Mouse (Mus musculus) kidney, adult 18-20 months (tissue): Measurements from ENCODE around the gene Depdc1b.
A peak's percentile ranks its signal among the peaks of the same experiment; 100 is the strongest.

Experiments used
- DNase-seq: peaks from one replicate; pipeline ENCODE4 v3.0.0; 2021

Depdc1b gene

GRCm38 (mm10) chr13:108319028-108319427 is 2.9 kb downstream of the Depdc1b start:
- no peak for DNase-seq

- no peak for DNase-seq
These were observed 4.1 kb downstream of the Depdc1b start for GRCm38 (mm10) chr13:108320216-108320615.

- DNase-seq = no peak
These were observed 6.3 kb downstream of the Depdc1b start for GRCm38 (mm10) chr13:108322466-108322865.

GRCm38 (mm10) chr13:108323317-108323716 is 7.2 kb downstream of the Depdc1b start:
- no peak for DNase-seq

GRCm38 (mm10) chr13:108323866-108324829 is 8.0 kb downstream of the Depdc1b start:
- peak; percentile 59 for DNase-seq

GRCm38 (mm10) chr13:108325871-108326270 is 9.7 kb downstream of the Depdc1b start:
- peak; percentile 32 for DNase-seq

- DNase-seq = peak; percentile 85
These were observed 10.2 kb downstream of the Depdc1b start for GRCm38 (mm10) chr13:108326351-108326750.

- no peak for DNase-seq
These were observed 10.9 kb downstream of the Depdc1b start for GRCm38 (mm10) chr13:108327047-108327446.

GRCm38 (mm10) chr13:108328406-108329180 is 12.5 kb downstream of the Depdc1b start:
- no peak for DNase-seq

GRCm38 (mm10) chr13:108329693-108330092 is 13.6 kb downstream of the Depdc1b start:
- no peak for DNase-seq

- no peak for DNase-seq
These were observed 19.3 kb downstream of the Depdc1b start for GRCm38 (mm10) chr13:108335257-108336003.

GRCm38 (mm10) chr13:108336192-108336591 is 20.1 kb downstream of the Depdc1b start:
- no peak for DNase-seq

- no peak for DNase-seq
These were observed 21.2 kb downstream of the Depdc1b start for GRCm38 (mm10) chr13:108337340-108337739.

GRCm38 (mm10) chr13:108338076-108338836 is 22.1 kb downstream of the Depdc1b start:
- DNase-seq = peak; percentile 53

- peak; percentile 18 for DNase-seq
These were observed 23.9 kb downstream of the Depdc1b start for GRCm38 (mm10) chr13:108339907-108340596.

GRCm38 (mm10) chr13:108341585-108341984 is 25.5 kb downstream of the Depdc1b start:
- no peak for DNase-seq

- DNase-seq = no peak
These were observed 29.6 kb downstream of the Depdc1b start for GRCm38 (mm10) chr13:108345756-108346155.

- DNase-seq = no peak
These were observed 30.9 kb downstream of the Depdc1b start for GRCm38 (mm10) chr13:108347016-108347415.

GRCm38 (mm10) chr13:108349624-108350023 is 33.5 kb downstream of the Depdc1b start:
- no peak for DNase-seq

- no peak for DNase-seq
These were observed 37.6 kb downstream of the Depdc1b start for GRCm38 (mm10) chr13:108353781-108354180.

GRCm38 (mm10) chr13:108354804-108355552 is 38.8 kb downstream of the Depdc1b start:
- no peak for DNase-seq
